Mouse (Mus musculus) ES-E14 (cell line): ENCODE data around the gene Cep57l1. TPM values are rescaled to one million over a fixed set of nuclear protein-coding genes. Genes with fewer than 3 reads are reported as not detected.

ENCODE experiments used
- DNase-seq: peaks from one replicate; pipeline ENCODE4 v3.0.0-alpha.2; 2013; ENCODE audit warnings: low read depth, low spot score
- H3K27ac ChIP-seq: 2 replicates; pipeline ENCODE4 v1.5.1; 2012; ENCODE audit warnings: low read depth, mild to moderate bottlenecking, low read length, moderate library complexity, mixed read lengths; ENCODE audit not compliant: poor library complexity, insufficient read depth, severe bottlenecking
- H3K36me3 ChIP-seq: 2 replicates; pipeline ENCODE4 v1.6.1; 2012; ENCODE audit warnings: mild to moderate bottlenecking, low read length, moderate library complexity, mixed read lengths; ENCODE audit not compliant: control insufficient read depth, poor library complexity, insufficient read depth, severe bottlenecking
- H3K4me1 ChIP-seq, 2 experiments: fragments of 150-350 bp in 1 of 2; sonication (generic) in 1 of 2; 2 replicates each; pipeline ENCODE4 v1.6.1; 2012; ENCODE audit warnings: low read length in 2 of 2, mild to moderate bottlenecking in 1 of 2, mixed read lengths in 1 of 2; ENCODE audit not compliant: control insufficient read depth in 2 of 2, insufficient read depth in 2 of 2, poor library complexity in 1 of 2
- H3K4me3 ChIP-seq, 2 experiments: fragments of 150-350 bp in 1 of 2; sonication (generic) in 1 of 2; 2 replicates each; pipeline ENCODE4 v1.5.1; 2012; ENCODE audit warnings: low read length in 2 of 2, low read depth in 1 of 2, mild to moderate bottlenecking in 1 of 2, mixed read lengths in 1 of 2; ENCODE audit not compliant: insufficient read depth in 1 of 2, poor library complexity in 1 of 2, severe bottlenecking in 1 of 2
- H3K9ac ChIP-seq: 2 replicates; pipeline ENCODE4 v1.6.1; 2012; ENCODE audit warnings: low read depth, mild to moderate bottlenecking, low read length, mixed read lengths; ENCODE audit not compliant: poor library complexity, insufficient read depth, severe bottlenecking
- H3K9me3 ChIP-seq: fragments of 150-350 bp; sonication (generic); 2 replicates; pipeline ENCODE4 v1.6.1; 2012; ENCODE audit warnings: low read depth, mild to moderate bottlenecking, low read length; ENCODE audit not compliant: control insufficient read depth, insufficient read depth
- CHD2 ChIP-seq: IDR thresholded peaks from 2 replicates; pipeline ENCODE4 v1.6.1; 2014; ENCODE audit warnings: mild to moderate bottlenecking, low read depth, low read length, inconsistent platforms
- HCFC1 ChIP-seq: IDR thresholded peaks from 2 replicates; pipeline ENCODE4 v1.6.1; 2012; ENCODE audit warnings: low read length, inconsistent platforms, borderline replicate concordance; ENCODE audit not compliant: insufficient read depth
- MAFK ChIP-seq: IDR thresholded peaks from 2 replicates; pipeline ENCODE4 v1.6.1; 2014; ENCODE audit warnings: mild to moderate bottlenecking, low read depth, low read length, inconsistent platforms; ENCODE audit not compliant: insufficient read depth
- ZC3H11A ChIP-seq: IDR thresholded peaks from 2 replicates; pipeline ENCODE4 v1.6.1; 2012; ENCODE audit warnings: low read depth, mild to moderate bottlenecking, inconsistent platforms, low read length, borderline replicate concordance
- ZNF384 ChIP-seq: IDR thresholded peaks from 2 replicates; pipeline ENCODE4 v1.6.1; 2012; ENCODE audit warnings: low read depth, low read length, inconsistent platforms
- in situ Hi-C, 2 experiments: fragments of 600-800 bp; cut with MboI; formaldehyde crosslinking; loops; one replicate each; pipeline ENCODE4 v1.15.1; 2025; ENCODE audit warnings: low sequenced_read_pairs in 2 of 2, inconsistent platforms in 1 of 2; ENCODE audit not compliant: unreplicated experiment in 2 of 2
- total RNA-seq: library from RNA; depleted of rRNA; stranded (reverse); fragments of 300-350 nt; gene quantifications from 2 replicates; pipeline ENCODE4 v1.2.3, GENCODE M21; 2012; rRNA removed

The Cep57l1 gene
- total RNA-seq, 1 experiment, result 32.0 TPM

- Histone ChIP-seq H3K27ac (no peak overlapping the region), H3K9ac (no peak overlapping the region), H3K9me3 (no peaks in the 10 kb centered on the region), H3K36me3 (no peaks in the 10 kb centered on the region), H3K4me1 (peaks cover 0 to 3% of the 10 kb centered on the region in 2 experiments; a peak in 1 of 4 replicates), H3K4me3 (no peak overlapping the region)
- in situ Hi-C loops, result no loop called here
- no peak for TF ChIP-seq ZC3H11A
- no peak for TF ChIP-seq MAFK
- TF ChIP-seq ZNF384, result no peak
- no peak for TF ChIP-seq CHD2
- TF ChIP-seq HCFC1, result no peak
- no peak for DNase-seq
These were observed 139.5 kb downstream of the Cep57l1 start for GRCm38 (mm10) chr10:41670196-41670595.

Other genes starting within 250 kb of the Cep57l1 start
- gene Ccdc162, start 93.2 kb downstream of the Cep57l1 start, total RNA-seq, result 0.40 and 1.2 TPM in 2 replicates
- 6.8 and 10.0 TPM in 2 replicates for gene Sesn1, start 64 bp upstream of the Cep57l1 start, total RNA-seq
- gene Armc2, start 208.6 kb upstream of the Cep57l1 start, total RNA-seq, result 0.32 and 1.0 TPM in 2 replicates